Mouse (Mus musculus) ES-CJ7 (cell line): ENCODE measurements around the gene Tnfrsf26.
A peak's percentile ranks its signal among the peaks of the same experiment; 100 is the strongest.
"Not testable (repeated sequence)": the region's sequence is repeated elsewhere in the genome, so short reads cannot be mapped to it uniquely, and the experiment has no call there.

Source experiments
- DNase-seq: peaks from one replicate; pipeline ENCODE4 v3.0.0; 2011; ENCODE audit warnings: low read depth, low spot score

Tnfrsf26 gene

DNA sequence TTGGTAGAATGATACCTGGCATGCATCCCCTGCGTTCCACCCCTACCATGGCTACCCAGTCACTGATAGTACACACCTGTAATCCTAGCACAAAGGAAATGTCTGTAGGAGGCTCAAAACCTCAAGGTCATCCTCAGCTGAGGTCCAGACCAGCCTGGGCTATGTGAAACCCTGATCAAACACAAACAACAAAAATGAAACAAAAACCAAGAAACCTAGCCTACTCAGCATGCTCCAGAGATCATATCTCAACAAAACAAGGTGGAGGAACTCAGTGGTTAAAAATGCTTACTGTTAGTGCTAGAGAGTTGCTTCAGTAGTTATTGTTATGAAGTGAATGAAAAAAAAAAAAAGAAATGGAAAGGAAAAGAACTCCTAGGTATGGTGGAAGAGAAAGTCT lies at the start of gene Tnfrsf26:
Tnfrsf26 (minus strand) TSS at position 183 of the 400 bp plus-strand sequence.
- no peak for DNase-seq

GRCm38 (mm10) chr7:143666427-143667311 lies 38.1 kb upstream of the Tnfrsf26 start:
- DNase-seq = peak; percentile 79

DNA sequence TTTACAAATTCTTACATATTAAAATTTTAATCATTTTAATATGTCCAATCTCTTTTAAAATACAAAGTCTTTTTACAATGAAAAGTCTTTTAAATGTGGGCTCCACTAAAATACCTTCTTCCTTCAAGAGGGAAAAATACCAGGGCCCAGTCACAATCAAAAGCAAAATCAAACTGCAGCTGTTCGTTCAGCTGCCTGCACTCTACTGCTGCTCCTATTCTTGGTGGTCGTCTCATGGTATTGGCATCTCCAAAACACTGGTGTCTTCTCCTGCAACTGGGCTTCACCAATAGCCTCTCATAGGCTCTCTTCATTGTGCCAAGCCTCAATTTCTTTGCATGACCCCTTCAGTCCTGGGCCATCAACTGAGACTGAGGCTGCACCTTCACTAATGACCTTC lies 34.9 kb upstream of the Tnfrsf26 start:
- DNase-seq = no peak

- DNase-seq = no peak
Measured at GRCm38 (mm10) chr7:143660797-143661196, 32.3 kb upstream of the Tnfrsf26 start.

DNA sequence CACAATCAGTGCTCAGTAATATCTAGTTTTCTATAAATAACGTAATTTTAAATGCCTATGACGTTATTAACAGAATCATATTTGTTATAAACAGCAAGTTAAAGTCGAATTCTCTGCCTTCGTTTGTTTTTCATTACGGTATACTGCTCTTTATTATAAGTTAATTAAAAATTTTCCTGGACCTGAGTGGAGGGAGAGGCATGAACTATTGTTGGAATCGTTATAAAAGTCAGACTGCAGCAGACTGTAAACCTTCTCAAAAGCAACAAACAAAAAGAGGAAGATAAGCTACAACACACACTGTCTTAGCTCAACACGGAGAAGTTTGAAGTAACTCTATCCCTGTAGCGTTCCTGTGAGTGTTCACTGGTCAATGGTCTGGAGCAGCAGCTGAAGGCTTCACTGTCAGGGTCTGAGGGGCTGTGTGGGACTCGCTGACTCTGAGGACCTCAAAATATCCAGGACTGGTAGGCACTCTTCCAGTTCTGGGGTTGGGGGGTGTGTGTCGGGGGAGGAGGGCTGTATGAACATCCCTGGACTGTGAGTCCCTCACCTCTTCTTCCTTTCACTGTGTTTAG lies 21.3 kb upstream of the Tnfrsf26 start:
- DNase-seq = not testable (repeated sequence)

DNA sequence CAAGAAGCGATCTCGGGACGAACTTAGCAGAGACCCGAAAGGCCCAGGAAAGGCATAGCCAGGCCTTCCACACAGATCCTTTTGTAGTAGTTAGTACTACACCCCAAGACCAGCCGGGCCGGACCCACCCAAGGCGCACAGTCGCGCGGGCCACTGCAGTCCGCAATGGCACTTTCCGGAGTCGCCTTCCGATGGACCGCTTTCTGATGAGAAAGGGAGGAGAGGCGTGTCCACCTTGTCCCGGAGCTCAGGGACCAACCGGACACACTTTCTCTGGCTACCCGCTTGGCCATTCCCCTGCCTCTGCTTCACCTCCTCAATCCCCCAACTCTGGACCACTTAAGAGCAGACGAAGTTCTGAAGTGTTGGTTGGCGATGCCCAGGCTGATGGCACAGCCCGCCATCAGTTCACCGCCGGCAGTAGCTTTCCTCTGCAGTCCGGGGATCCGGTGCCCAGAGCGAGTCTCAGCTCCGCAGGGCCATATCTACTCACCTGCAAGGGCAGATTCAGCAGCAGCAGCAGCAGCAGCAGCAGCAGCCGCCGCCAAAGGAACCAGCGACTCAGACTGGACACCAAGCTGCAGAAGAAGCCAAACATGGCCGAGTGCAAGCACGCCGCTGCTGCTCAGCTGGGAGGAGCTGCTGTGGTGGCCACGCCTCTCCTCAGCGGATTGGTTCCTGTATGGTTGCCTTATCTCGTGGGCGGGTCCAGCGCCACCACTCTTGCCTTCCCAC lies 20.7 kb upstream of the Tnfrsf26 start, which contains the start of gene Tnfrsf22:
Tnfrsf22 (minus strand) TSS at position 628 of the 735 bp plus-strand sequence.
- peak; percentile 84 for DNase-seq

DNA sequence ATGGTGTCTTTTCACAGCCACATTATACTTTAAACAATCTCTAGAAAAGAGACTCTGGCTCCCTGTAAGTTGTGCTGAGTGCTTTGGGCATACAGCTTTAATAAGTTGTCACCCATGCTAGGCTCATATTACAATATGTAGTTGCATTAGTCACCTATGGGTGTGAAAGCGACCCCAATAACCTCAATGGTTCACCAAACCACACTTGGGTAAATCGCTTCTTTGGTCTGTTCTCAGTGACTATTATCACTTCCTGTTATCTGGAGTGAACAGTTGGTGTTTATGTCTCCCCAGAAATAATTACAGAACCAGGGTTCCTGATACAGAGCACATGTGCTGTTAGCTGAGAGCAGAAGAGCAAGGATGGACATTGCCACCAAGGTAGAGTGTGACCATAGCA lies 15.4 kb upstream of the Tnfrsf26 start:
- DNase-seq = not testable (repeated sequence)

GRCm38 (mm10) chr7:143636674-143637073 lies 8.2 kb upstream of the Tnfrsf26 start:
- peak; percentile 73 for DNase-seq

DNA sequence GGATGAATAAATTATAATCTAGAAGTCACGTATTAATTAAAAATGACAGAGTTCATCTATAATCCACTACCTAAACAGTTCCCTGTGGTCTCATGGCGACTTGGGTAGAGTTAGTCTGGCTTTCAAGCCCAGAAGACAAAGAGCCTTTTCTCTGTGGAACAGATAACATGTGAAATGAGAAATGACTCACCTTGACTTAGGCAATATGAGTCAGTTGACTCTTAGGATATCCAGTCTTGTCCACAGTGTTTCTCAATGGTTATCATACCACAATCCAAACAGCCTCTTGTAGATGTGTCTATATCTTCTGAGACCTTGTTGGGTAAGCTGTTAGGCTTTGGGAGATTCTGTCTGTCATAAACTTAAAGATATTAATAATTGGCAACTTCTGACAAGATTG lies 3.0 kb upstream of the Tnfrsf26 start:
- DNase-seq = no peak

DNA sequence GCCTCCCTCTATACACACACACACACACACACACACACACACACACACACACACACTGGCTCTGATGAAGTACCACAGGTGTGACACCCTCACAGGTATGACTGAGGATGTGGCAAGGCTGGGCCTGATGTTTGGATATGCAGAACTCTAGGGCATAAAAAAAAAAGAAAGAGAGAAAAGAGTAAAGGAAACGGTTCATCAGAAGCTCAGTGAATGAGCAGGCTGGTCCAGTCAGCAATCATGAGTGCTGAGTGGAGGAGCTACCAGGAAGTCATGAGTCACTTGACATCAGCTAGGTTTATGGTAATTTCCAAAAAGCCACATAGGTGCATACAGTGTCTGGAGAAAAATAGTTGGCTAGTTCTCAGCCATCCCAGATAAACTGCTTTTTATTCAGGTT lies 979 bp upstream of the Tnfrsf26 start:
- DNase-seq = no peak

GRCm38 (mm10) chr7:143627555-143628286 lies 801 bp downstream of the Tnfrsf26 start:
- DNase-seq = no peak

- DNase-seq = no peak
Measured at GRCm38 (mm10) chr7:143626178-143626577, 2.3 kb downstream of the Tnfrsf26 start.

DNA sequence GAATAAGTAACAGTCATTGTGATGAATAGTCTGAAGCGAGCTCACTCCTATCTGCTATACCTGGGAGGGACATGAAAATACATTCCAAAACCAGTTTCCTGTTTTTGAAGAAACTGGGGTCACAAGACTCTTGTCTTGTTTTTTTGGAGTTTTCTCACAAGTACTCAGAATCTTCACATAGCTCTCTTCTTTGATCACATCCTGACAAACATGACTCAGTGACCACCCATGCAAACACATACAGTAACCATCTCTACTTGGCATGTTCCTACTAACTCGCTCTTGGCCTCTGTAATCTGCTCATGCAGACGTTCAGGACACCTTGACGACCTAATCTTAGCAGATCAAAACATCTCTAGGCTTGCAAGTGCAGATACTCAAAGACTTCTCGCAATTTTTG lies 3.4 kb downstream of the Tnfrsf26 start:
- no peak for DNase-seq

GRCm38 (mm10) chr7:143624561-143624960 lies 4.0 kb downstream of the Tnfrsf26 start:
- no peak for DNase-seq

DNA sequence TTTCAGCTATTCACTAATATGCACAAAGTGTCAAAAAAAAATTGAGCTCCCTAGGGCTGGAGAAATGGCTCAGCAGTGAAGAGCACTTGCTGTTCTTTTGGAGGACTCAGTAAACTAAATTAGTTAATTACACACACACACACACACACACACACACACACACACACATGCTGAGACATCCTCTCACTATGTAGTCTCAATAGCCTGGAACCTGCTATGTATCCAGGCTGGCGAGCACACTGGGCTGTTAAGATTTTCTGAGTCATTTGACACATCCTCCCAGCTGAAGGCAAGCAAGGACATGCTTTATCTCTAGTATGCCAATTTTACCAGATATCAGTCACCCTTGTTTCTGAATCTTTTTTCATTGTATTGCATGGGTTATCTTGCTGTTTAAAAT lies 7.6 kb downstream of the Tnfrsf26 start:
- DNase-seq = no peak

DNA sequence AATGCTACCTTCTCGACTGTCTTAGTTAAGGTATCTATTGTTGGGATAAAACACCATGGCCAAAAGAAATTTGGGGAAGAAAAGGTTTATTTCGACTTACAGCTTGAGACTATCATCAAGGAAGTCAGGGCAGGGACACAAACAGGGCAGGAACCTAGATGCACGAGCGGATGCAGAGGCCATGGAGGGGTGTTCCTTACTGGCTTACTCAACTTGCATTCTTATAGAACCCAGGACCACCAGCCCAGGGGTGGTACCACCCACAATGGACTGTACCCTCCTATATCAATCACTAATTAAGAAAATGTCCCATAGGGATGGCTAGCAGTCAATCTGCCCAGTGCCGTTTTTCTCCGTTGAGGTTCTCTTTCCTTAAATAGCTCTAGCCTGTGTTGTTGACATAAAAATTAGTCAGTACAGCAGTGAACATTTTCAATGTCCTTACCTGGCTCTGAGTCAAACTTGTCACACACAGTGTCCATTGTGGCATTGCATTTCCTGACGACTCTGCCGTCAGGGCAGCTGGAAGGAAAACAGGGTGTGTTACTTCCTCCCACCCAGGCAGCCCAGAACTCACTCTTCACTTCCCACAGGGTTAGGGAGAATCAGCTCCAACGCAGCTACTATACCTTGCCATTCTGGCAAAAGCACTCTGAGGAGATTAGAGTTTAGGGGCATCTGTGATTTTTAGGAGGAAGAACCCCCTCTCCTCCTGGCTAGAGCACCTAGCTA lies 14.0 kb downstream of the Tnfrsf26 start:
- no peak for DNase-seq

- DNase-seq = peak; percentile 62
Measured at GRCm38 (mm10) chr7:143612215-143612614, 16.3 kb downstream of the Tnfrsf26 start.

DNA sequence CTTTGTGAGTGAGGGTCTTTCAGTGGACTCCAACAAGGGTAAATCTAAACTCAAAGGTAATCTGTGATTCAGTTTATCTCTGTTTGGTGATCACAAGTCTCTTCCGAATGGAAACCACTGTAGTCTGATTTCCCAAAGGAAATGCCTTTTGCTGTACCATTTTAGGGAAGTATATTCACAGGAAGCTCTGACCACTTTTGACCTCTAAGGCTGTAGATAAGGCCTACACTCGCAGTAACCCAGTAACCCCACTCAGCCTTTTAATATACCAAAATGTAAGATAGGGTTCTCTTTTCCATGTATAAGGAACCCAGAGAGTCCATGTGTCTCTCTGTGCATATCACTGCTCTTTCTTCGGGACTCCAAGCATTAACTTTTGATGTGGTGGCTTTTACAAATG lies 23.2 kb downstream of the Tnfrsf26 start:
- DNase-seq = no peak

DNA sequence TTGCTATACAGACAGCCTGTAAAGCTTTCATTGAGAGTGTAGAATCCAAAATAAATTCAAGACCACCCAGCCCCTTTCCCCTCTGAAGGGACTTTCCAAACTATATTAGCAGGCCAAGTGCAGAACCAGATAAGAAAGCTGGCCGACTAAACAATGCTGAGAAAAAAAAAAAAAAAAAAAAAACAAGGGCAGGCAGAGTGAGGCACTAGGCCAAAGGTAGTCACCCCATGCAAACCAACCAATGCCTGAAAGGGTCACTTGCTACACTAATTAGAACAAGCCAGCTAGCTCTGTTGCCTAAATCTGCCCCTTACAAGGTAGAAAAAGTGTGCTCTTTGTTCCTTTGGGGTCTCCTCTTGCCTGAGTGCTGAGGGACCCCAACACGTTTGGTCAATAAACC lies 23.6 kb downstream of the Tnfrsf26 start:
- DNase-seq = no peak

DNA sequence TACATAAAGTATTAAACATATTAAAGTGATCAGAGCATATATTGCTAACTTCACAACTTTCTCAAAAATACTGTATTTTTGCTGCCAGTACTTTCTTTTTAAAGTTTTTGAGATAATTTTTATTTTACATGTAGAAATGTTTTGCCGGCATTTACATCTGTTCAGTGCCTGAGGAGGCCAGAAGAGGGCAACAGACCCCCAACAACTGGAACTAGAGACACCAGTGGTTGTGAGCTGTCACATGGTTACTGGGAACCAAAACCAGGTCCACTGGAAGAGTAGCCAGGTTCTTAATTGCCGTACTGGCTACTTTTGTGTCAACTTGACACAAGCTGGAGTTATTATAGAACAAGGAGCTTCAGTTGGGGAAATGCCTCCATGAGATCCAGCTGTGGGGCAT lies 26.8 kb downstream of the Tnfrsf26 start:
- peak; percentile 75 for DNase-seq

DNA sequence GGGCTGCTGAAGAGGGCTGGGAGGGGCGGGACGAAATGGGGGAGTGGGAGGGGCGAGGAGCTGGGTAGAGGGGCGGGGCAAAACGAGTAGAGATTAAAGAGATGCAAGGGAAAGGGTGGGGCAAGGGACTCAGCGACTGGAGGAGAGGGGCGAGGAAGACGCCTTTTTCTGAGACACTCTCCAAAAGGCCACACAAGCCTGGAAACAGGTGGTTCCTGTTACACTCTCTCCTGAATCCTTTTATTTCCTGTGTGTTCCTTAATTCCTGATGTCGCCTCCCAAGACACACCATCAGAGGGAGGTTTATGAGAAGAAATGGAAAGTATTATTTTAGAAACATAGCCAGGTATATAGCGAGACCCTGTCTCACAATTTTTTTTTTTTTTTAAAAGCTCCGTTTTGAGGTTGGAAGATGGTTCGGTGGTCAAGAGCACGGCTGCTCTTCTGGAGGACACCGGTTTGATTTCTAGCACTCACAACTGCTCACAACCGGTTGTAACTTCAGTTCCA lies 28.2 kb downstream of the Tnfrsf26 start:
- DNase-seq = no peak
